Mouse (Mus musculus) kidney, adult 11 months (tissue): ENCODE data around the gene Ccdc153.

Experiments
- DNase-seq: peaks from one replicate; pipeline ENCODE4 v3.0.0; 2022

The Ccdc153 gene

GRCm38 (mm10) chr9:44240399-44240798, at the start of gene Ccdc153:
Gene Ccdc153, plus strand, starts transcription at chr9:44240676.
- DNase-seq: no peak

- DNase-seq: no peak
Measured at GRCm38 (mm10) chr9:44191166-44191565, 49.3 kb upstream of the Ccdc153 start.

GRCm38 (mm10) chr9:44192312-44192711, 48.2 kb upstream of the Ccdc153 start:
- DNase-seq: no peak

GRCm38 (mm10) chr9:44192794-44193193, 47.7 kb upstream of the Ccdc153 start:
- no peak for DNase-seq

- DNase-seq: no peak
Measured at GRCm38 (mm10) chr9:44194000-44194399, 46.5 kb upstream of the Ccdc153 start.

- DNase-seq: no peak
Measured at GRCm38 (mm10) chr9:44196354-44196753, 44.1 kb upstream of the Ccdc153 start.

- DNase-seq: no peak
Measured at GRCm38 (mm10) chr9:44199166-44199565, 41.3 kb upstream of the Ccdc153 start.

GRCm38 (mm10) chr9:44199580-44199979, 40.9 kb upstream of the Ccdc153 start:
- DNase-seq: peak; percentile 17

- DNase-seq: no peak
Measured at GRCm38 (mm10) chr9:44200458-44200857, 40.0 kb upstream of the Ccdc153 start.

GRCm38 (mm10) chr9:44207840-44208239, 32.6 kb upstream of the Ccdc153 start:
- no peak for DNase-seq

- DNase-seq: no peak
Measured at GRCm38 (mm10) chr9:44209416-44209815, 31.1 kb upstream of the Ccdc153 start.

- no peak for DNase-seq
Measured at GRCm38 (mm10) chr9:44212406-44212805, 28.1 kb upstream of the Ccdc153 start.

GRCm38 (mm10) chr9:44213538-44213937, 26.9 kb upstream of the Ccdc153 start:
- no peak for DNase-seq

GRCm38 (mm10) chr9:44225993-44226392, 14.5 kb upstream of the Ccdc153 start:
- no peak for DNase-seq

- no peak for DNase-seq
Measured at GRCm38 (mm10) chr9:44231609-44232008, 8.9 kb upstream of the Ccdc153 start.

- no peak for DNase-seq
Measured at GRCm38 (mm10) chr9:44233021-44233801, 7.3 kb upstream of the Ccdc153 start.

GRCm38 (mm10) chr9:44233802-44234478, 6.5 kb upstream of the Ccdc153 start, which contains the start of gene Cbl:
Gene Cbl, minus strand, starts transcription at chr9:44234049.
- DNase-seq: peak; percentile 98

- no peak for DNase-seq
Measured at GRCm38 (mm10) chr9:44234479-44235427, 5.7 kb upstream of the Ccdc153 start.

GRCm38 (mm10) chr9:44236601-44237000, 3.9 kb upstream of the Ccdc153 start:
- DNase-seq: no peak

GRCm38 (mm10) chr9:44237128-44237527, 3.3 kb upstream of the Ccdc153 start:
- peak; percentile 55 for DNase-seq

- DNase-seq: no peak
Measured at GRCm38 (mm10) chr9:44238501-44239190, 1.8 kb upstream of the Ccdc153 start.

GRCm38 (mm10) chr9:44239447-44239846, 1.0 kb upstream of the Ccdc153 start:
- DNase-seq: no peak
